Mouse (Mus musculus) natural killer cell, adult 2 months (primary cell): ENCODE results near the gene Lamtor5.
A peak's percentile ranks its signal among the peaks of the same experiment; 100 is the strongest.

Experiments
- DNase-seq, 2 experiments: peaks; one replicate each; pipeline ENCODE4 v3.0.0; 2022; ENCODE audit warnings: low spot score in 2 of 2

Gene Lamtor5

GRCm38 (mm10) chr3:107278479-107279269 is at the start of gene Lamtor5:
Lamtor5 (plus strand) TSS chr3:107278858.
- DNase-seq, result peak; percentile 86 to 89

- DNase-seq, result no peak
Measured at GRCm38 (mm10) chr3:107229221-107229620, 49.4 kb upstream of the Lamtor5 start.

- no peak for DNase-seq
Measured at GRCm38 (mm10) chr3:107229822-107230221, 48.8 kb upstream of the Lamtor5 start.

- no peak for DNase-seq
Measured at GRCm38 (mm10) chr3:107230527-107230926, 48.1 kb upstream of the Lamtor5 start, which contains the start of gene A630076J17Rik. A630076J17Rik (plus strand) TSS chr3:107230614.

GRCm38 (mm10) chr3:107231202-107231601 is 47.5 kb upstream of the Lamtor5 start:
- DNase-seq, result no peak

GRCm38 (mm10) chr3:107233351-107233813 is 45.3 kb upstream of the Lamtor5 start:
- peak; percentile 79 to 82 for DNase-seq

GRCm38 (mm10) chr3:107233945-107234344 is 44.7 kb upstream of the Lamtor5 start:
- no peak for DNase-seq

GRCm38 (mm10) chr3:107238051-107238450 is 40.6 kb upstream of the Lamtor5 start:
- DNase-seq, result no peak

- no peak for DNase-seq
Measured at GRCm38 (mm10) chr3:107238471-107238980, 40.1 kb upstream of the Lamtor5 start.

- no peak for DNase-seq
Measured at GRCm38 (mm10) chr3:107239607-107240006, 39.1 kb upstream of the Lamtor5 start, which contains the start of gene Prok1. Prok1 (minus strand) TSS chr3:107239707.

GRCm38 (mm10) chr3:107241389-107242094 is 37.1 kb upstream of the Lamtor5 start:
- no peak for DNase-seq

- no peak for DNase-seq
Measured at GRCm38 (mm10) chr3:107246876-107247275, 31.8 kb upstream of the Lamtor5 start.

GRCm38 (mm10) chr3:107249042-107249441 is 29.6 kb upstream of the Lamtor5 start:
- DNase-seq, result no peak

GRCm38 (mm10) chr3:107250320-107250719 is 28.3 kb upstream of the Lamtor5 start:
- DNase-seq, result no peak

GRCm38 (mm10) chr3:107252035-107252434 is 26.6 kb upstream of the Lamtor5 start:
- no peak for DNase-seq

- no peak for DNase-seq
Measured at GRCm38 (mm10) chr3:107253925-107254324, 24.7 kb upstream of the Lamtor5 start.

GRCm38 (mm10) chr3:107255992-107256391 is 22.7 kb upstream of the Lamtor5 start:
- DNase-seq, result no peak

GRCm38 (mm10) chr3:107256724-107257123 is 21.9 kb upstream of the Lamtor5 start:
- no peak for DNase-seq

GRCm38 (mm10) chr3:107257924-107258323 is 20.7 kb upstream of the Lamtor5 start:
- DNase-seq, result no peak

GRCm38 (mm10) chr3:107260956-107261850 is 17.5 kb upstream of the Lamtor5 start:
- DNase-seq, result no peak

- peak in 1 of 2 experiments; percentile 10 for DNase-seq
Measured at GRCm38 (mm10) chr3:107261851-107262165, 16.9 kb upstream of the Lamtor5 start.
